Mouse (Mus musculus) kidney, adult 2 months (tissue): ENCODE measurements around the gene Il10rb.

Experiments
- CTCF ChIP-seq: fragments of 200-500 bp; conservative IDR thresholded peaks from 2 replicates; pipeline ENCODE4 v1.5.1; 2011; ENCODE audit warnings: low read depth, mild to moderate bottlenecking, control low read depth, low read length, moderate library complexity, mixed read lengths; ENCODE audit not compliant: insufficient read depth, insufficient read length
- POLR2A ChIP-seq: fragments of 200-500 bp; IDR thresholded peaks from one replicate; pipeline ENCODE4 v1.6.1; 2011; ENCODE audit warnings: low read depth, low read length, control low read depth

- TF ChIP-seq CTCF (no peak), POLR2A (no peak)
Measured at GRCm38 (mm10) chr16:91378431-91378986, 27.5 kb upstream of the Il10rb start.
